Mouse (Mus musculus) embryonic facial prominence, embryonic 15.5 days (tissue): Measurements from ENCODE around the gene Clpb. TPM values are rescaled to one million over a fixed set of nuclear protein-coding genes. Genes with fewer than 3 reads are reported as not detected.
A peak's percentile ranks its signal among the peaks of the same experiment; 100 is the strongest.

Experiments used
- ATAC-seq: fragments of 200-750 bp; cut with Nextera tagmentation; 2 replicates; pipeline ENCODE4 v1.8.0; 2017; ENCODE audit warnings: low read depth, moderate TSS enrichment; ENCODE audit not compliant: insufficient number of reproducible peaks, low FRiP score, low TSS enrichment
- H3K27ac ChIP-seq: fragments of 300-500 bp; sonication (generic); replicated peaks from 2 replicates; pipeline ENCODE4 v1.5.1; 2015; ENCODE audit warnings: mild to moderate bottlenecking, inconsistent platforms
- H3K27me3 ChIP-seq: fragments of 300-500 bp; sonication (generic); 2 replicates; pipeline ENCODE4 v1.6.1; 2015; ENCODE audit warnings: inconsistent platforms
- H3K36me3 ChIP-seq: fragments of 300-500 bp; sonication (generic); 2 replicates; pipeline ENCODE4 v1.6.1; 2015; ENCODE audit warnings: mild to moderate bottlenecking, inconsistent platforms
- H3K4me1 ChIP-seq: fragments of 300-500 bp; sonication (generic); 2 replicates; pipeline ENCODE4 v1.6.1; 2015; ENCODE audit warnings: inconsistent platforms
- H3K4me2 ChIP-seq: fragments of 300-500 bp; sonication (generic); replicated peaks from 2 replicates; pipeline ENCODE4 v1.6.1; 2015; ENCODE audit warnings: mild to moderate bottlenecking, inconsistent platforms
- H3K4me3 ChIP-seq: fragments of 300-500 bp; sonication (generic); replicated peaks from 2 replicates; pipeline ENCODE4 v1.5.1; 2015; ENCODE audit warnings: mild to moderate bottlenecking, inconsistent platforms
- H3K9ac ChIP-seq: fragments of 300-500 bp; sonication (generic); 2 replicates; pipeline ENCODE4 v1.6.1; 2015; ENCODE audit warnings: inconsistent platforms
- H3K9me3 ChIP-seq: fragments of 300-500 bp; sonication (generic); replicated peaks from 2 replicates; pipeline ENCODE4 v1.6.1; 2016; ENCODE audit warnings: inconsistent platforms
- WGBS: fragments of 180-500 bp; shearing (Covaris S2); methylation state at CpG from one replicate; pipeline ENCODE4 v1.1.7; 2015; 5-methylcytosine and 5-hydroxymethylcytosine counted together
- polyA plus RNA-seq: library from polyadenylated mRNA; unstranded; fragments of >200 nt; fragmentation: Nextera tagmentation; extraction: Ambion mirVana; gene quantifications from 2 replicates; pipeline ENCODE4 v1.2.1, GENCODE M21; 2015

Clpb gene
- polyA plus RNA-seq, 1 experiment from 2014 or later = 45.1 TPM

DNA sequence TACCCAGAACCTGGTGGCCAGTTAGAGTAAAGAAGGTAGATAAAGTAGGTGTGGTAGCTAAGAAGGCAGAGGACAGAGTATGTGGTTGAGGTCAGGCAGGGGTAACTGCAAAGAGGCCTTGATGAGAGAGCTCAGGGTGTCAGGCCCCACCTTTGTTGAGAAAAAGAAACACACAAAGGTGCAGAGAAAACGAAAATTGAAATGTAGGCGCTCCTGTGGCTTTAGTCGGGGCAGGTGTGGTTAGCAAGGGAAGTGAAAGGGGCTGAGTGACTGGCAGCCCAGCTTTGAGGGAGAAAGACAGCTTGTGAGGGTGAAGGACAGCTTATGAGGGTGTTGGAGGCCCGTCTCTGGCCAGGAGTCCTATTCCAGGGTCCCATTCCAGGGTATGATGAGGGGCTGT is 28.9 kb upstream of the Clpb start:
- ATAC-seq = no peak
- no peak overlapping the region for H3K4me2 ChIP-seq
- no peaks in the 10 kb centered on the region for H3K36me3 ChIP-seq
- 70% methylated on average over 4 of the region's 4 CpGs for WGBS
- no peaks in the 10 kb centered on the region for H3K9me3 ChIP-seq
- H3K4me3 ChIP-seq = no peak overlapping the region
- H3K4me1 ChIP-seq = no peaks in the 10 kb centered on the region
- H3K27me3 ChIP-seq = no peaks in the 10 kb centered on the region
- no peak overlapping the region for H3K27ac ChIP-seq
- H3K9ac ChIP-seq = no peak overlapping the region

GRCm38 (mm10) chr7:101636056-101636455 is 27.4 kb upstream of the Clpb start:
- WGBS = 87% methylated on average over 2 of the region's 2 CpGs

DNA sequence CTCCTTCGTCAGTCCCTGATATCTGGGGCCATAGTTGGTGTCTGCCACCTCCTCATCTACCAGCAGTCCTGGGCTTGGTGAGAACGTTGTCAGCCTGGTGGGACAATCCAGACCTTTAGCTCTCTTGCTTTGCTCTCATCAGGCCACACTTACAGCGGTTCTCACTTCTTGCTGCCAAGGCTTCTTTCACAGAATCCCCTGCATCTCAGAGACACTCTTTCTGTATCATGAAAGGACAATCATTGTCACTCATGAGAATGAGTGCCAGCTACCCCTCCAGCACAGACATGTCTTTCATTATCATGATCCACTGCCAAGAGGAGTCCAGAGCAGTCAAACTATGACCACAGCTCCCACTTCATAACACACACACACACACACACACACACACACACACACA is 19.6 kb upstream of the Clpb start:
- WGBS = 84% methylated on average over 3 of the region's 3 CpGs
- H3K27me3 ChIP-seq = no peaks in the 10 kb centered on the region
- ATAC-seq = no peak

More at GRCm38 (mm10) chr7:101636056-101636455, 27.4 kb upstream of the Clpb start:
- Histone ChIP-seq H3K27me3 (no peaks in the 10 kb centered on the region), H3K4me1 (no peaks in the 10 kb centered on the region), H3K9ac (no peak overlapping the region), H3K4me2 (no peak overlapping the region), H3K9me3 (no peaks in the 10 kb centered on the region), H3K27ac (no peak overlapping the region), H3K36me3 (no peaks in the 10 kb centered on the region), H3K4me3 (no peak overlapping the region)
- ATAC-seq = no peak

DNA sequence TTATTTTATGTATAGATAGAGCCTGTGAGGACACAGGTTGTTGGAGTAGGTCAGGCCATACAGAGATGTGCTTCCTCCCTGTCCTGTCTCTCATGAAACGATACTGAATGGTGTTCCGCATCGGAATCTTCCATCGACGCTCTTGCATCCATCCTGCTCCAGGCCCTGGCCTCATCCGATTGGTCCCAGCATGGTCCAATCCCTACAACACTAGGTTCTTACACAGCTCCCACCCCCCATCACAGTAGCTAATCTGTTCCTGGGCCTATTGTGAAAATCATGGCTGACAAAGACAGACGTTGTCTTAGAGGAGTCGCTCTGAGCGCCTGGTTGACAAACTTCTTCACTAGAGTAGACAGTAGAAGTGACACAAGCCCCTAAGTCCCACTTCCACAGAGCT is 13.7 kb upstream of the Clpb start:
- H3K27ac ChIP-seq = no peak overlapping the region
- H3K9me3 ChIP-seq = no peaks in the 10 kb centered on the region
- no peak for ATAC-seq
- H3K9ac ChIP-seq = no peak overlapping the region
- no peak overlapping the region for H3K4me2 ChIP-seq
- H3K4me3 ChIP-seq = no peak overlapping the region
- 79% methylated on average over 9 of the region's 9 CpGs for WGBS
- no peaks in the 10 kb centered on the region for H3K27me3 ChIP-seq
- H3K4me1 ChIP-seq = no peaks in the 10 kb centered on the region
- no peaks in the 10 kb centered on the region for H3K36me3 ChIP-seq

More for the DNA sequence above, 19.6 kb upstream of the Clpb start:
- Histone ChIP-seq H3K9ac (no peak overlapping the region), H3K27ac (no peak overlapping the region), H3K4me1 (no peaks in the 10 kb centered on the region), H3K9me3 (no peaks in the 10 kb centered on the region), H3K4me3 (no peak overlapping the region), H3K36me3 (no peaks in the 10 kb centered on the region), H3K4me2 (no peak overlapping the region)

DNA sequence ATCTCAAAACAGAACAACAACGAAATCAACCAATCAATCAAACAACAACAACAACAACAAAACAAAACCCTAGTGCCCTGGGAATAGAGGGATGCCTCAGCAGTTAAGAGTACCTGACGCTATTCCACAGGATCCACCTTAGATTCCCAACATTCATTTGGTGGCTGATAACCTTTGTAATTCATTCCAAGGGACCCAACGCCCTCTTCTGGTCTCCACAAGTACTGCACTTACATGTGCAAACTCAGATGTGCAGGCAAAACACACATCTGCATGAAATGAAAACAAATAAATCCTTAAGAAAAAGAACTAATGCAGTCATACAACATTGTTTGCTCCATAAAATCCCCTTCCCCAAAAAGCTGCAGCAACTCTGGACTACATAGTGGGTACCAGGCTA is 12.9 kb upstream of the Clpb start:
- no peaks in the 10 kb centered on the region for H3K36me3 ChIP-seq
- no peaks in the 10 kb centered on the region for H3K4me1 ChIP-seq
- 33% methylated on average over 3 of the region's 3 CpGs for WGBS
- H3K4me3 ChIP-seq = no peak overlapping the region
- H3K27me3 ChIP-seq = no peaks in the 10 kb centered on the region
- no peak for ATAC-seq
- H3K9me3 ChIP-seq = no peaks in the 10 kb centered on the region
- H3K9ac ChIP-seq = no peak overlapping the region
- no peak overlapping the region for H3K27ac ChIP-seq
- no peak overlapping the region for H3K4me2 ChIP-seq

- H3K36me3 ChIP-seq = no peaks in the 10 kb centered on the region
- ATAC-seq = no peak
- H3K4me1 ChIP-seq = no peaks in the 10 kb centered on the region
- no peak overlapping the region for H3K27ac ChIP-seq
- no peaks in the 10 kb centered on the region for H3K27me3 ChIP-seq
- 26% methylated on average over 10 of the region's 10 CpGs for WGBS
- no peaks in the 10 kb centered on the region for H3K9me3 ChIP-seq
- H3K4me2 ChIP-seq = peak overlapping the region; percentile 36
- H3K4me3 ChIP-seq = peak overlapping the region; percentile 26
- no peak overlapping the region for H3K9ac ChIP-seq
Measured at GRCm38 (mm10) chr7:101653681-101654209, 9.7 kb upstream of the Clpb start.

- no peaks in the 10 kb centered on the region for H3K27me3 ChIP-seq
- H3K4me1 ChIP-seq = no peaks in the 10 kb centered on the region
- no peaks in the 10 kb centered on the region for H3K9me3 ChIP-seq
- ATAC-seq = no peak
- no peak overlapping the region for H3K4me2 ChIP-seq
- WGBS = 65% methylated on average over 4 of the region's 4 CpGs
- H3K9ac ChIP-seq = no peak overlapping the region
- no peak overlapping the region for H3K4me3 ChIP-seq
- H3K36me3 ChIP-seq = no peaks in the 10 kb centered on the region
- no peak overlapping the region for H3K27ac ChIP-seq
Measured at GRCm38 (mm10) chr7:101654936-101655335, 8.5 kb upstream of the Clpb start.

GRCm38 (mm10) chr7:101662006-101662405 is 1.4 kb upstream of the Clpb start:
- WGBS = 82% methylated on average over 1 of the region's 1 CpGs
- no peak overlapping the region for H3K27ac ChIP-seq
- H3K9ac ChIP-seq = no peak overlapping the region
- no peaks in the 10 kb centered on the region for H3K9me3 ChIP-seq
- no peak overlapping the region for H3K4me3 ChIP-seq
- ATAC-seq = no peak
- no peaks in the 10 kb centered on the region for H3K27me3 ChIP-seq
- no peaks in the 10 kb centered on the region for H3K36me3 ChIP-seq
- peaks cover 19% of the 10 kb centered on the region for H3K4me1 ChIP-seq
- no peak overlapping the region for H3K4me2 ChIP-seq

DNA sequence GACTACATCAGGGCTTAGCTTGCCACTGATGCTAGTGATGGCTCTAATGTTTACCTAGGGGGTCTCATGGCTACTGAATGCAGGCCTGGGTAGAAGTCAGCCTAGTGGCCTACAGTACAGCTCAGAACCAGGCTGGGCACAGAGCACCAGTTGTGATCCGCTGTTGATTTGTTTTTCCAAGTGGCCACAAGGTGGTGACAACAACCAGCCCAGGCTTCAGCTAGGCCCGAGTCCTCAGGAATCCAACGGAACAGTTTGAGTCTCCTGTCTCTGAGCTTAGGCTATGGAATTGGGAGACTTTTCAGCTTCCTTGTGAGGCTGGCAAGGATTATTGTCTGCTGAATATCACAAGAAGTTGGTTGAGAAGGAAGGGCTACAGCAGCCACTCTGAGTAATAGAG is 3.1 kb downstream of the Clpb start:
- ATAC-seq = no peak
- Histone ChIP-seq H3K4me1 (peaks cover 19% of the 10 kb centered on the region), H3K27me3 (no peaks in the 10 kb centered on the region), H3K4me3 (no peak overlapping the region), H3K36me3 (0 out of 2 replicates have a peak, but pooled peaks cover 5% of the 10 kb centered on the region), H3K9me3 (no peaks in the 10 kb centered on the region), H3K9ac (no peak overlapping the region), H3K27ac (no peak overlapping the region), H3K4me2 (no peak overlapping the region)
- 9% methylated on average over 3 of the region's 3 CpGs for WGBS

- Histone ChIP-seq H3K4me3 (no peak overlapping the region), H3K9me3 (no peaks in the 10 kb centered on the region), H3K4me1 (no peaks in the 10 kb centered on the region), H3K36me3 (0 out of 2 replicates have a peak, but pooled peaks cover 5% of the 10 kb centered on the region), H3K4me2 (no peak overlapping the region), H3K27ac (no peak overlapping the region), H3K9ac (no peak overlapping the region), H3K27me3 (no peaks in the 10 kb centered on the region)
- no peak for ATAC-seq
- 72% methylated on average over 5 of the region's 5 CpGs for WGBS
Measured at GRCm38 (mm10) chr7:101671601-101672280, 8.3 kb downstream of the Clpb start.

DNA sequence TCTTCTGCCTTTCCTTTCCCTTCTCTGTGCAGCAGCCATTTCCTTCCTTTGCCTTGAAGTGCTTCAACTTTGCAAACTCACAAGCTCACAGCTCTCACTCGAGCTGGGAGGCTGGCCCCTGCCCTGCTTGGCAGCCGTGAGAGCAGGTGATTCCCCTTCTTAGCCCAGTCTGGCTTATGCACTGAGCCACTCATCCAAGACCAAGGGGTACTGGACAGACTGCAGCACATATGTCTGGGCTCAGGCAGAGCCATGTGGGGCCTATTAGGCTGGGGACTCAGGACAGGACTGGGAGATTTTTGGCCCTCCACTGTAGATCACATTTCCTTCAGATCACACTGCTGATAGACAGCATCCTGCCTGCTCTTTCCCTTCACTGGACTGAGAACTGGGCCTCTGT is 10.1 kb downstream of the Clpb start:
- Histone ChIP-seq H3K27ac (no peak overlapping the region), H3K9ac (no peak overlapping the region), H3K27me3 (no peaks in the 10 kb centered on the region), H3K4me1 (no peaks in the 10 kb centered on the region), H3K4me3 (no peak overlapping the region), H3K36me3 (0 out of 2 replicates have a peak, but pooled peaks cover 5% of the 10 kb centered on the region), H3K4me2 (no peak overlapping the region), H3K9me3 (no peaks in the 10 kb centered on the region)
- no peak for ATAC-seq
- 34% methylated on average over 2 of the region's 2 CpGs for WGBS
